9 mouse cellular contexts compared by ENCODE assay signal in genomic region chr9:21725224-21726121, GRCm38 (mm10). TPM values are rescaled to one million over a fixed set of nuclear protein-coding genes. Genes with fewer than 3 reads are reported as not detected.
DNase-seq lines count a peak whose midpoint lies in the region; ATAC-seq and TF ChIP-seq lines count a peak whose summit lies in the region.
"Had no signal": no experiment of that assay in that cellular context is flagged by ENCODE, and none has a peak within 500 bp of the region (broad histone marks: within the 10 kb centered on the region; RNA-seq: fewer than 3 reads in every experiment).

No protein-coding gene starts in this region.

- peaks cover 59% of the 10 kb centered on the region for H3K36me3 ChIP-seq in G1E (replicated peaks)
- H3K36me3 ChIP-seq in hindbrain, embryonic 13.5 days: no peaks in the 10 kb centered on the region; the same call in 1 of the 2 replicates
- peaks cover 58% of the 10 kb centered on the region for H3K36me3 ChIP-seq in megakaryocyte, embryonic 14.5 days (replicated peaks; ENCODE audit: low read length)

- no peaks in the 10 kb centered on the region for H3K9me3 ChIP-seq in G1E (replicated peaks)
- no peaks in the 10 kb centered on the region for H3K9me3 ChIP-seq in hindbrain, embryonic 13.5 days
- no peaks in the 10 kb centered on the region for H3K9me3 ChIP-seq in megakaryocyte, embryonic 14.5 days

- no peak for ATAC-seq in G1E (ENCODE audit: extremely low read depth, insufficient number of reproducible peaks, low FRiP score, poor library complexity, severe bottlenecking)
- ATAC-seq in hindbrain, embryonic 13.5 days (ENCODE audit: low FRiP score): no peak

- H3K27ac ChIP-seq in gastrocnemius, adult 2 months: peak overlapping the region; percentile 91
- H3K27ac ChIP-seq in hindbrain, embryonic 13.5 days: peak overlapping the region; percentile 59

- H3K27me3 ChIP-seq in G1E (ENCODE audit: insufficient read depth, low read length): no peaks in the 10 kb centered on the region
- no peaks in the 10 kb centered on the region for H3K27me3 ChIP-seq in hindbrain, embryonic 13.5 days
- H3K27me3 ChIP-seq in megakaryocyte, embryonic 14.5 days (replicated peaks): no peaks in the 10 kb centered on the region

- DNase-seq in gastrocnemius, adult 2 months: no peak
- DNase-seq in gastrocnemius, postnatal 14 days: no peak
- DNase-seq in G1E (ENCODE audit: low spot score): peak; percentile 55
- no peak for DNase-seq in layer of hippocampus, postnatal 14 days (ENCODE audit: low spot score in 2 of 2)
- DNase-seq in urinary bladder, adult 18-20 months (ENCODE audit: low spot score in 2 of 2): no peak
- no peak for DNase-seq in left cerebral cortex, adult 9 months (ENCODE audit: low spot score in 2 of 2)
- DNase-seq: B cell, adult 2 months had no signal

- no peak for TF ChIP-seq CTCF in gastrocnemius, adult 2 months (IDR thresholded peaks at IDR 0.05)
- TF ChIP-seq CTCF in G1E (IDR thresholded peaks at IDR 0.05; ENCODE audit: low read depth, low read length): no peak

- peak overlapping the region; percentile 84 for H3K4me2 ChIP-seq in hindbrain, embryonic 13.5 days

- H3K4me1 ChIP-seq in G1E (ENCODE audit: insufficient read depth, low read depth, low read length): peaks cover 73% of the 10 kb centered on the region
- peaks cover 43% of the 10 kb centered on the region for H3K4me1 ChIP-seq in hindbrain, embryonic 13.5 days (replicated peaks)
- H3K4me1 ChIP-seq in megakaryocyte, embryonic 14.5 days: peaks cover 84% of the 10 kb centered on the region

- H3K4me3 ChIP-seq in gastrocnemius, adult 2 months: peak overlapping the region; percentile 93
- peak overlapping the region; percentile 93 for H3K4me3 ChIP-seq in G1E (ENCODE audit: low read depth, low read length)
- peak overlapping the region; percentile 70 for H3K4me3 ChIP-seq in hindbrain, embryonic 13.5 days
- peak overlapping the region; percentile 93 for H3K4me3 ChIP-seq in megakaryocyte, embryonic 14.5 days (replicated peaks)

- intact Hi-C loops in gastrocnemius, adult 2 months (cut with DNase I): no loop called here
- intact Hi-C loops in gastrocnemius, postnatal 14 days (cut with DNase I; ENCODE audit: low total_unique reads): no loop called here

- WGBS in hindbrain, embryonic 13.5 days: 89% methylated on average over 23 of the region's 23 CpGs

- H3K9ac ChIP-seq in hindbrain, embryonic 13.5 days: peak overlapping the region; percentile 70

RNA-seq across cellular contexts. Expression of gene Ldlr, which starts 2.2 kb away (rescaled TPM):
- 1 to 10 TPM; 2.9 to 3.3 TPM for total RNA-seq in gastrocnemius, adult 2 months (2021)
- 1 to 10 TPM; 4.5 to 9.5 TPM for total RNA-seq in gastrocnemius, postnatal 14 days (2021)
- total RNA-seq in G1E (2014; fragmentation: Nextera tagmentation): 17.4 and 21.9 TPM in 2 replicates
- total RNA-seq in G1E (2017): 52.1 and 55.9 TPM in 2 replicates
- 27.8 and 37.5 TPM in 2 replicates for polyA plus RNA-seq in G1E (2012)
- 12.4 and 15.6 TPM in 2 replicates for polyA plus RNA-seq in hindbrain, embryonic 13.5 days (2015; fragmentation: Nextera tagmentation; extraction: Ambion mirVana)
- 26.9 and 39.5 TPM in 2 replicates for polyA plus RNA-seq in megakaryocyte, embryonic 14.5 days (2012; ENCODE audit: insufficient read depth, low replicate concordance)
- 10 to 100 TPM; 20.2 to 21.0 TPM for total RNA-seq in layer of hippocampus, postnatal 14 days (2021)

RNA-seq across cellular contexts. Expression of gene Spc24, which starts 34.6 kb away (rescaled TPM):
- under 1 TPM; 0.50 to 0.89 TPM for total RNA-seq in gastrocnemius, adult 2 months (2021)
- 1 to 10 TPM; 3.2 to 3.6 TPM for total RNA-seq in gastrocnemius, postnatal 14 days (2021)
- total RNA-seq in G1E (2014; fragmentation: Nextera tagmentation) (49.8 and 61.5 TPM in 2 replicates), G1E (2017) (91.2 and 126 TPM in 2 replicates)
- polyA plus RNA-seq in G1E (2012): 116 and 128 TPM in 2 replicates
- polyA plus RNA-seq in hindbrain, embryonic 13.5 days (2015; fragmentation: Nextera tagmentation; extraction: Ambion mirVana): 22.0 and 26.4 TPM in 2 replicates
- polyA plus RNA-seq in megakaryocyte, embryonic 14.5 days (2012; ENCODE audit: insufficient read depth, low replicate concordance): 19.2 and 58.4 TPM in 2 replicates
- 1 to 10 TPM; 2.1 to 4.0 TPM for total RNA-seq in layer of hippocampus, postnatal 14 days (2021)

Comparison
In these comparisons a context has a peak if more than half of its experiments do, and no peak if none do; other contexts are left out.
1. RNA of gene Spc24, which starts 34.6 kb away (total RNA-seq): 49.8 to 126 TPM in G1E; 2.1 to 4.0 TPM in layer of hippocampus, postnatal 14 days, 3.2 to 3.6 TPM in gastrocnemius, postnatal 14 days and 0.50 to 0.89 TPM in gastrocnemius, adult 2 months; every median in the first group is over 10 times any median in the second.
2. Peak in every context shown above with its lines, with median percentiles within 50 percentile points of each other: H3K4me3 ChIP-seq.